Mouse (Mus musculus) forebrain, embryonic 16.5 days (tissue): Measurements from ENCODE around the gene Tm4sf19. TPM values are rescaled to one million over a fixed set of nuclear protein-coding genes. Genes with fewer than 3 reads are reported as not detected.

Source experiments
- ATAC-seq: fragments of 200-750 bp; cut with Nextera tagmentation; 2 replicates; pipeline ENCODE4 v1.8.0; 2017; ENCODE audit warnings: mild to moderate bottlenecking, moderate library complexity
- H3K27ac ChIP-seq: fragments of 300-500 bp; sonication (generic); 2 replicates; pipeline ENCODE4 v1.5.1; 2014; ENCODE audit warnings: low read length, control low read depth
- H3K27me3 ChIP-seq: fragments of 300-500 bp; sonication (generic); replicated peaks from 2 replicates; pipeline ENCODE4 v1.6.1; 2014; ENCODE audit warnings: low read length; ENCODE audit not compliant: control insufficient read depth, insufficient read depth
- H3K36me3 ChIP-seq: fragments of 300-500 bp; sonication (generic); 2 replicates; pipeline ENCODE4 v1.6.1; 2014; ENCODE audit not compliant: control insufficient read depth, insufficient read depth
- H3K4me1 ChIP-seq: fragments of 300-500 bp; sonication (generic); replicated peaks from 2 replicates; pipeline ENCODE4 v1.6.1; 2014; ENCODE audit warnings: low read length; ENCODE audit not compliant: control insufficient read depth, insufficient read depth
- H3K4me2 ChIP-seq: fragments of 300-500 bp; sonication (generic); 2 replicates; pipeline ENCODE4 v1.6.1; 2014; ENCODE audit warnings: mild to moderate bottlenecking, low read length, control low read depth
- H3K4me3 ChIP-seq: fragments of 300-500 bp; sonication (generic); replicated peaks from 2 replicates; pipeline ENCODE4 v1.5.1; 2014; ENCODE audit warnings: mild to moderate bottlenecking, low read length, control low read depth
- H3K9ac ChIP-seq: fragments of 300-500 bp; sonication (generic); replicated peaks from 2 replicates; pipeline ENCODE4 v1.6.1; 2014; ENCODE audit warnings: low read depth, low read length, control low read depth
- H3K9me3 ChIP-seq: fragments of 300-500 bp; sonication (generic); 2 replicates; pipeline ENCODE4 v1.6.1; 2016; ENCODE audit warnings: low read length; ENCODE audit not compliant: control insufficient read depth
- WGBS: fragments of 180-500 bp; shearing (Covaris S2); extraction: QIAGEN DNeasy Blood & Tissue Kit; methylation state at CpG from one replicate; pipeline ENCODE4 v1.1.7; 2014; 5-methylcytosine and 5-hydroxymethylcytosine counted together
- polyA plus RNA-seq: library from polyadenylated mRNA; unstranded; fragments of >200 nt; fragmentation: Nextera tagmentation; extraction: Ambion mirVana; gene quantifications from 2 replicates; pipeline ENCODE4 v1.2.1, GENCODE M21; 2015

The Tm4sf19 gene
- not detected in 2 replicates for polyA plus RNA-seq

DNA sequence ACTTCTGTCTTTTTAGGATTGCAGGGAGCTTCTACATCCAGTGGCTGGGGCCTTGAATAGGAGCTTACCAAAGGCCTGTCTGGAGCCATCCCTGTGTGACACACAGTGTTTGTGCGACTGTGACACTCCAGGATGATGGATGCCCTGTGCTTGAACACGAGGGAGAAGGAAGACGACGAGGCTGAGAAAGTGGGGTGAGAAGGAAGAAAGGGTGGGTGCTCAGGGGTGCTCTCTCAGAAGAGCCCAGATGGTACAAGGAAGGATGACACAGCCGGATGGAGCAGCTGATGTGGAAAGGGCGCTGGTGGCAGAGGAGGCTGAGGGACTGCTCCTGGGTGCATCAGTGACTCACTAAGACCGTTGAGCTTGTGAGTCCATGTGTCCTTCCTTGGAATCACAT is at the start of gene Tm4sf19:
TSS of gene Tm4sf19 (plus strand) at position 240 of the 400 bp plus-strand sequence.
- no peak within 1 kb of the TSS for H3K27ac ChIP-seq
- 90% methylated on average over 7 of the region's 7 CpGs for WGBS
- no peaks in the 10 kb centered on the region for H3K36me3 ChIP-seq
- no peak within 1 kb of the TSS for H3K4me2 ChIP-seq
- no peaks in the 10 kb centered on the region for H3K4me1 ChIP-seq
- no peak within 1 kb of the TSS for H3K9ac ChIP-seq
- H3K4me3 ChIP-seq = no peak within 1 kb of the TSS
- no peaks in the 10 kb centered on the region for H3K9me3 ChIP-seq
- no peaks in the 10 kb centered on the region for H3K27me3 ChIP-seq
- no peak for ATAC-seq

DNA sequence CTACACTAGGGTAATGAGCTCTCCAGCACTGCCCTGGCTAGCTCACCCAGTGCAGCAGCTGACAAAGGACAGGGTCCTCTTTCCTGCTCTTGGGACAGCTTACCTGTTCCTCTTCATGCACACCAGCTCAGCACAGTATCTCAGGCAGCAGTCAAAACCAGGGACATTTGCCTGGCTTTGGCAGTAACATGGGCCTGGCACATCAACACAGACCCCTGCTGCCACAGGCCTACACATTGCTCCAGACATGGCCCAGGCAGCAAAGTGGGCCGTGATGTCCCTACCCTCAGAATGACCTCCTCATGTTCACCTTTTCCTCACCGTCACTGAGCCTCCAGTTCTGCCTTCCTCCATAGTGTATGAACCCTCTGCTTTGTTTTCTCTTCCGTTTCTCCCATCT is 49.5 kb upstream of the Tm4sf19 start:
- Histone ChIP-seq H3K27ac (no peak overlapping the region), H3K4me2 (no peak overlapping the region), H3K9ac (no peak overlapping the region), H3K9me3 (no peaks in the 10 kb centered on the region), H3K27me3 (no peaks in the 10 kb centered on the region), H3K36me3 (peaks cover 13% of the 10 kb centered on the region), H3K4me3 (no peak overlapping the region), H3K4me1 (no peaks in the 10 kb centered on the region)
- 84% methylated on average over 3 of the region's 3 CpGs for WGBS
- ATAC-seq = no peak

DNA sequence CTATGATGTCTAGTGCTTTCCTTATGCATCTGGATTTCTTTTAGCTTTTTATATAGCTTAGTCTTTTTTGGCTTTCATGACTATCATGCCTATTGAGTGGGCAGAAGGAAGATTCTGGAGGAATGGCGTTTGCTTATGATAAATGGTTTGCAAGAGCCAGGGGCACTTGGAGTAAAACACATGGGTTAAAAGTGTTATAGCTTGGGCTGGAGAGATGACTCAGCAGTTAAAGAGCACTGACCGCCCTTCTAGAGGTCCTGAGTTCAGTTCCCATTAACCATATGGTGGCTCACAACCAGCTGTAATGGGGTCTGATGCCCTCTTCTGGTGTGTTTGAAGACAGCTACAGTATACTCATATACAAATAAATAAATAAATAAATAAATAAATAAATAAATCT is 36.8 kb upstream of the Tm4sf19 start:
- H3K27ac ChIP-seq = no peak overlapping the region
- peaks cover 3% of the 10 kb centered on the region for H3K36me3 ChIP-seq
- H3K4me2 ChIP-seq = no peak overlapping the region
- WGBS = 94% methylated on average over 2 of the region's 2 CpGs
- no peaks in the 10 kb centered on the region for H3K4me1 ChIP-seq
- H3K4me3 ChIP-seq = no peak overlapping the region
- no peak for ATAC-seq
- H3K27me3 ChIP-seq = no peaks in the 10 kb centered on the region
- no peaks in the 10 kb centered on the region for H3K9me3 ChIP-seq
- H3K9ac ChIP-seq = no peak overlapping the region

DNA sequence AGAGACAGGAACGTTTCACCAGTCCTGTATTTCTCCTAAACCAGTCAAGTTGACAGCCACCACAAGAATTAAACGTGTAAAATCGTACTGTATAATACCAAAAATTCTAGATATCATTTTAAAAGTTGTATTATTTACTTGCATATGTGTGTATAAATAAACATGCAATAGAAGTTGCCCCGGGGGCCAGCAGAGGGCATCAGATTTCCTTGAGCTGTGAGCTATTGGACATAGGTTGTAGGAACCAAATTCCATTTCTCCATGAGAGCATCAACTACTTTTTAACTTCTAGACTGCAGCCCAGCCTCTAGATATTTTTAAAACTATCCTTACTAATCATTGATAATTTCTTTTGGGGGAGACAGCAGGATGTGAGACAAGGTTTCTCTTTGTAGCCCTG is 29.0 kb upstream of the Tm4sf19 start:
- H3K9ac ChIP-seq = no peak overlapping the region
- H3K27ac ChIP-seq = no peak overlapping the region
- no peak overlapping the region for H3K4me2 ChIP-seq
- WGBS = 86% methylated on average over 4 of the region's 4 CpGs
- no peaks in the 10 kb centered on the region for H3K9me3 ChIP-seq
- no peak for ATAC-seq
- H3K4me1 ChIP-seq = no peaks in the 10 kb centered on the region
- H3K27me3 ChIP-seq = no peaks in the 10 kb centered on the region
- no peak overlapping the region for H3K4me3 ChIP-seq
- peaks cover 10% of the 10 kb centered on the region; the same call in 1 of the 2 replicates for H3K36me3 ChIP-seq

DNA sequence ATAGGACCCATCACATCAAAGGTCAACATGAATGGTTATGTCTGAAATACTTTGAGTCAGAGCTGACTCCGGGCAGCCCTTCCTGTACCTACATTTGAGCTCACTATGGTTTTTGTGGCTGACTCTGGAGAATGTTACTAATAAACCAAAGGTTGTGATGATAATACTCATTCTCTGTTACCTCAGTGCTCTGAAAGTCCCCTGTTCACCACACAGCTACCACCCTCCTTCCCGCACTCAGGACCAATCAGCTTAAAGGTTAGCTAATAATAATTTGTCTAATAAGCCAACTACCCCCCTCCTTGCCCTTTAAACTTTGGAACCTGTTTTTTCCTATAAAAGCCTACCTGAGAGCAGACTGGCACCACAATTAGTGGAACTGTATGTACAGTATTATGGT is 20.7 kb upstream of the Tm4sf19 start:
- Histone ChIP-seq H3K36me3 (peaks cover 41% of the 10 kb centered on the region), H3K4me3 (no peak overlapping the region), H3K4me2 (no peak overlapping the region), H3K9ac (no peak overlapping the region), H3K9me3 (no peaks in the 10 kb centered on the region), H3K4me1 (no peaks in the 10 kb centered on the region), H3K27ac (no peak overlapping the region), H3K27me3 (no peaks in the 10 kb centered on the region)
- ATAC-seq = no peak
- WGBS = 96% methylated on average over 2 of the region's 2 CpGs

DNA sequence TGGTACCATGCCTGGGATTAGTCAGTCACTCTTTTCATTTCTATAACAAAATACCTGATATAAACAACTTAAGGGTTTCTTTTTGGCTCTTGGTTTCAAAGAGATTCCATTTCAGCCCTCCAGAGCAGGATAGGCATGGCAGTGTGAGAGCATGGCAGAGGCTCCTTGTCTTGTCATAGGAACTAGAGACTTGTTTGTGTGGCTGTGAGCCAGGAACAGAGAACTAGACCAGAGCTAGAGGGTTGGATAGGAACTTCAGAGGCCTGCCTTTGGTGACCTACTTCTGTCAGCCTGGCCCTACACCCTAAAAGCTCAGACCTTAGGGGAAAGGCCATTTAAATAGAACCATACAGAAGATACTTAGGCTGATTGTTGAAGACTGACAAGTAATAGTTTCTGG is 17.4 kb upstream of the Tm4sf19 start:
- ATAC-seq = no peak
- Histone ChIP-seq H3K4me2 (no peak overlapping the region), H3K27me3 (no peaks in the 10 kb centered on the region), H3K4me1 (no peaks in the 10 kb centered on the region), H3K27ac (no peak overlapping the region), H3K4me3 (no peak overlapping the region), H3K36me3 (peaks cover 41% of the 10 kb centered on the region), H3K9me3 (no peaks in the 10 kb centered on the region), H3K9ac (no peak overlapping the region)

DNA sequence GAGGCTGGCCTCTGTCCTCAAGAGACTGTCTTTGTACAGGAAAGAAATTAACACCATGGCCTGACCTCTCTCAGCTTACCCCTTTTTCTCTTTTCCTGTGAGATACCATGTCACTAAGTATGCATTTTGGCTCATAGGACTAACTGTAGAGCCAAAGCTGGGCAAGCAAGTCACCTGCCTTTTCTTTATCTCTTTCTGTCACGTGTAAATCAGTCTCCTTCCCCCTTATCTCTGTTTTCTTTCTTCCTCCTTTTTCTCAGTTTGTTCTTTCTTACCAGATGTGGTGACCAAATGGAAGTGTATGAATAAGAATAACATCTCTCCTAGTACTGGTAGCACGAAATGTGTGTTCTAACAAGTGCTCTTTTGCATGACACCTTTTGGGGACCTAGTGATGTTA is 15.4 kb upstream of the Tm4sf19 start:
- no peak overlapping the region for H3K4me2 ChIP-seq
- 91% methylated on average over 2 of the region's 2 CpGs for WGBS
- H3K36me3 ChIP-seq = peaks cover 29% of the 10 kb centered on the region
- no peak for ATAC-seq
- no peak overlapping the region for H3K4me3 ChIP-seq
- H3K27ac ChIP-seq = no peak overlapping the region
- H3K9me3 ChIP-seq = no peaks in the 10 kb centered on the region
- H3K9ac ChIP-seq = no peak overlapping the region
- H3K27me3 ChIP-seq = no peaks in the 10 kb centered on the region
- H3K4me1 ChIP-seq = no peaks in the 10 kb centered on the region

DNA sequence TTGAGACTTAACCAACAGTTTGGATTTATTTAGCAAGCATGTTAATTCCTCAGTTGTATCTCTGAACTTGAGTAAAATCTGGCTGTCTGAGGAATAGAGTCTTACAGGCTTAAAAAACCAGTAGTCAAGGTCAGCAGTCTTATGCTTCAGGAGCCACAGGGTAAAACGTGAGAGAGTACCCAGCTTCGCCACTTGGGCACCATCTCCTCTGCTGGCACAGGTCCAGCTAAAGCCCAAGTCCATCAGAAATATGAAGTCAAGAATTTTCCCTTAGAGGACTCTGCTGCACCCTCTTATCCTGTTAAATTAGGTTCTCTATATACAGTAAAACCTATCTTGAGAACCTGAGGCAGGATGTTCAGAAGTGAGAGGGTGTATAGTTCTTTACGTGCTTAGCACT is 13.5 kb upstream of the Tm4sf19 start:
- H3K27me3 ChIP-seq = no peaks in the 10 kb centered on the region
- no peaks in the 10 kb centered on the region for H3K4me1 ChIP-seq
- H3K36me3 ChIP-seq = peaks cover 23% of the 10 kb centered on the region
- no peak for ATAC-seq
- 83% methylated on average over 3 of the region's 3 CpGs for WGBS
- no peak overlapping the region for H3K4me2 ChIP-seq
- H3K27ac ChIP-seq = no peak overlapping the region
- no peak overlapping the region for H3K9ac ChIP-seq
- no peaks in the 10 kb centered on the region for H3K9me3 ChIP-seq
- H3K4me3 ChIP-seq = no peak overlapping the region

DNA sequence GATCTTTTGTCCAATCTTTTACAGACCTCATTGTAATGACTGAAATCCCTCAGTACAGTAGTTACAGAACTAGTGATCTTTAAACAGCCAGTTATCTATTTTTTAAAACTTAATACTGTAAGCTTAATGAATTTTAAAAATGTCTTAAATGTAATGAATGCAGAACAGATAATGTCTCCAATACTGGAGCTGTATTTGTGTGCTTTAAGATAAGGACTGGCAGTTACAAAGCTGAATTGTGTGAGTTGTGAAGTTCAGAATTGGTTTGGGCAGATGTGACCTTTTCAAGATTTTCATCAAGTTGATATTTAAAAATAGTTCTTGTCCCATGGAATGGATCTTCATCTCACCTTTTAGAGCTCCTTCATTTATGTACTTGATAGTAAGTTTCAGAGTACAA is 11.3 kb upstream of the Tm4sf19 start:
- H3K9ac ChIP-seq = no peak overlapping the region
- H3K4me1 ChIP-seq = no peaks in the 10 kb centered on the region
- H3K4me3 ChIP-seq = no peak overlapping the region
- no peak for ATAC-seq
- no peak overlapping the region for H3K27ac ChIP-seq
- peaks cover 17% of the 10 kb centered on the region for H3K36me3 ChIP-seq
- H3K4me2 ChIP-seq = no peak overlapping the region
- H3K27me3 ChIP-seq = no peaks in the 10 kb centered on the region
- H3K9me3 ChIP-seq = no peaks in the 10 kb centered on the region

DNA sequence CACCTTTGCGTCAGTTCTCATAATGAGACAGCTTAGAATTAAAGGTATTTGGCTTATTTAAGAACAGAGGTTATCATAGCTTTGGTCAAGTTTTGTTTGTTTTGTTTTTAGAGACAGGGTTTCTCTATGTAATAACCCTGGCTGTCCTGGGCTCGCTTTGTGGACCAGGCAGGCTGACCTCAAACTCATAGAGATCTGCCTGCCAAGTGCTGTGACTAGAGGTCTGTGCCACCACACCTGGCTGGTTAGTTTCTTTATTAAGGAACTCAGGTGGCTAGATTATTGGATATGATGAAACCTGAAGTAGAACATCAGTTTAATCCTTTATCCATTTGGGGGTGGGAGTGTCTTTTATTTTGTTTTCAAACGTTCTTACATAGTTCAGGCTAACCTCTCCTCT is 10.5 kb upstream of the Tm4sf19 start:
- Histone ChIP-seq H3K4me3 (no peak overlapping the region), H3K27me3 (no peaks in the 10 kb centered on the region), H3K36me3 (peaks cover 14% of the 10 kb centered on the region), H3K9me3 (no peaks in the 10 kb centered on the region), H3K4me2 (no peak overlapping the region), H3K9ac (no peak overlapping the region), H3K4me1 (no peaks in the 10 kb centered on the region), H3K27ac (no peak overlapping the region)
- 94% methylated on average over 3 of the region's 3 CpGs for WGBS
- no peak for ATAC-seq
